In genomic region chr9:32412836-32413580, GRCm38 (mm10) we compare ENCODE assay signal across 39 mouse cellular contexts. TPM values are rescaled to one million over a fixed set of nuclear protein-coding genes. Genes with fewer than 3 reads are reported as not detected.
A peak's percentile ranks its signal among the peaks of the same experiment; 100 is the strongest.
DNase-seq lines count a peak whose midpoint lies in the region; ATAC-seq and TF ChIP-seq lines count a peak whose summit lies in the region.
"Had no signal": no experiment of that assay in that cellular context is flagged by ENCODE, and none has a peak within 500 bp of the region (broad histone marks: within the 10 kb centered on the region; RNA-seq: fewer than 3 reads in every experiment).

No protein-coding gene starts in this region.

- intact Hi-C loops in heart, postnatal 36 days (cut with DNase I), result no loop called here

- H3K4me3 ChIP-seq in embryonic facial prominence, embryonic 14.5 days (ENCODE audit: low read depth, low read length), result no peak overlapping the region
- no peak overlapping the region for H3K4me3 ChIP-seq in embryonic facial prominence, embryonic 10.5 days
- no peak overlapping the region for H3K4me3 ChIP-seq in heart, postnatal 0 days (ENCODE audit: low read depth, low read length)
- H3K4me3 ChIP-seq in limb, embryonic 14.5 days (replicated peaks; ENCODE audit: low read length), result no peak overlapping the region
- H3K4me3 ChIP-seq in liver, embryonic 12.5 days, result no peak overlapping the region
- H3K4me3 ChIP-seq: gastrocnemius, adult 2 months; heart, adult 2 months; hindbrain, embryonic 12.5 days; kidney, embryonic 15.5 days; limb, embryonic 12.5 days had no signal

- no peak for TF ChIP-seq EP300 in heart, postnatal 0 days (IDR thresholded peaks at IDR 0.05; ENCODE audit: low read depth)

- no peaks in the 10 kb centered on the region for H3K36me3 ChIP-seq in embryonic facial prominence, embryonic 14.5 days (ENCODE audit: control insufficient read depth, insufficient read depth, low read length)
- H3K36me3 ChIP-seq in embryonic facial prominence, embryonic 10.5 days (replicated peaks), result no peaks in the 10 kb centered on the region
- no peaks in the 10 kb centered on the region for H3K36me3 ChIP-seq in heart, postnatal 0 days (replicated peaks; ENCODE audit: control insufficient read depth, insufficient read depth, low read length)
- no peaks in the 10 kb centered on the region for H3K36me3 ChIP-seq in limb, embryonic 14.5 days (ENCODE audit: control insufficient read depth, insufficient read depth, low read length)
- H3K36me3 ChIP-seq in liver, embryonic 12.5 days, result no peaks in the 10 kb centered on the region
- H3K36me3 ChIP-seq: hindbrain, embryonic 12.5 days; kidney, embryonic 15.5 days; limb, embryonic 12.5 days had no signal

- peaks cover 18% of the 10 kb centered on the region for H3K4me1 ChIP-seq in embryonic facial prominence, embryonic 14.5 days (ENCODE audit: control insufficient read depth, insufficient read depth, low read length)
- peaks cover 43% of the 10 kb centered on the region for H3K4me1 ChIP-seq in embryonic facial prominence, embryonic 10.5 days
- peaks cover 7% of the 10 kb centered on the region; the same call in 1 of the 2 replicates for H3K4me1 ChIP-seq in heart, postnatal 0 days (ENCODE audit: control insufficient read depth, insufficient read depth)
- peaks cover 20% of the 10 kb centered on the region for H3K4me1 ChIP-seq in limb, embryonic 14.5 days (ENCODE audit: control insufficient read depth, insufficient read depth, low read length)
- peaks cover 23% of the 10 kb centered on the region; the same call in 1 of the 2 replicates for H3K4me1 ChIP-seq in liver, embryonic 12.5 days

- no peak for ATAC-seq in embryonic facial prominence, embryonic 14.5 days (ENCODE audit: low read depth)
- peak; percentile 10; the same call in 1 of the 2 replicates for ATAC-seq in heart, postnatal 0 days (ENCODE audit: insufficient read depth, low read depth)
- 0 out of 2 replicates have a peak, but pooled peaks have one; percentile 18 for ATAC-seq in limb, embryonic 14.5 days (ENCODE audit: low FRiP score, low read depth)
- ATAC-seq in liver, embryonic 12.5 days, result no peak
- ATAC-seq: activated CD4-positive, CD25-positive, alpha-beta regulatory T cell, adult 4 months; forebrain, embryonic 14.5 days; hindbrain, postnatal 0 days; midbrain, embryonic 16.5 days had no signal

- H3K9ac ChIP-seq in embryonic facial prominence, embryonic 14.5 days (ENCODE audit: low read depth, low read length), result no peak overlapping the region
- no peak overlapping the region for H3K9ac ChIP-seq in heart, postnatal 0 days (replicated peaks; ENCODE audit: low read depth, low read length)
- no peak overlapping the region for H3K9ac ChIP-seq in limb, embryonic 14.5 days (ENCODE audit: low read depth, low read length, severe bottlenecking)
- H3K9ac ChIP-seq in liver, embryonic 12.5 days, result no peak overlapping the region
- H3K9ac ChIP-seq: hindbrain, embryonic 12.5 days; kidney, embryonic 15.5 days; limb, embryonic 12.5 days had no signal

- TF ChIP-seq POLR2A in brain, embryonic 14.5 days (IDR thresholded peaks at IDR 0.05; ENCODE audit: borderline replicate concordance, extremely low read depth, insufficient read depth, insufficient read length, poor library complexity, severe bottlenecking), result no peak
- no peak for TF ChIP-seq POLR2A in limb, embryonic 14.5 days (IDR thresholded peaks at IDR 0.05; ENCODE audit: borderline replicate concordance, extremely low read depth, insufficient read depth, insufficient read length)

- H3K4me2 ChIP-seq in embryonic facial prominence, embryonic 14.5 days (ENCODE audit: low read depth, low read length), result no peak overlapping the region
- no peak overlapping the region for H3K4me2 ChIP-seq in heart, postnatal 0 days (ENCODE audit: low read depth, low read length)
- no peak overlapping the region for H3K4me2 ChIP-seq in limb, embryonic 14.5 days (replicated peaks; ENCODE audit: low read depth, low read length, severe bottlenecking)
- H3K4me2 ChIP-seq in liver, embryonic 12.5 days, result no peak overlapping the region
- H3K4me2 ChIP-seq: hindbrain, embryonic 12.5 days; kidney, embryonic 15.5 days; limb, embryonic 12.5 days; liver, embryonic 11.5 days; midbrain, embryonic 11.5 days had no signal

- 0 out of 2 replicates have a peak, but pooled peaks cover 9% of the 10 kb centered on the region for H3K27me3 ChIP-seq in embryonic facial prominence, embryonic 14.5 days (replicated peaks; ENCODE audit: control insufficient read depth, insufficient read depth, low read length)
- H3K27me3 ChIP-seq in embryonic facial prominence, embryonic 10.5 days (replicated peaks; ENCODE audit: low read depth, poor library complexity, severe bottlenecking), result peaks cover 53% of the 10 kb centered on the region
- 0 out of 2 replicates have a peak, but pooled peaks cover 5% of the 10 kb centered on the region for H3K27me3 ChIP-seq in heart, postnatal 0 days (ENCODE audit: control insufficient read depth, insufficient read depth, low read length)
- H3K27me3 ChIP-seq in limb, embryonic 14.5 days (ENCODE audit: control insufficient read depth, insufficient read depth, low read length), result no peaks in the 10 kb centered on the region
- H3K27me3 ChIP-seq in liver, embryonic 12.5 days (replicated peaks), result peaks cover 35% of the 10 kb centered on the region
- H3K27me3 ChIP-seq: CH12.LX; kidney, embryonic 15.5 days had no signal

- peak; percentile 33 for DNase-seq in embryonic facial prominence, embryonic 14.5 days (ENCODE audit: low spot score)
- no peak for DNase-seq in embryonic facial prominence, embryonic 10.5 days (ENCODE audit: low spot score)
- DNase-seq in heart, postnatal 0 days (ENCODE audit: low spot score), result no peak
- no peak for DNase-seq in heart, postnatal 36 days
- peak; percentile 24 for DNase-seq in brain, embryonic 14.5 days (ENCODE audit: low read depth)
- DNase-seq in limb, embryonic 14.5 days (ENCODE audit: low spot score), result no peak
- no peak for DNase-seq in spleen, postnatal 4 days (ENCODE audit: low spot score in 2 of 2)
- DNase-seq: adrenal gland, adult 2 months; adrenal gland, postnatal 36 days; cerebellum, adult 2 months; cerebellum, postnatal 14 days; gastrocnemius, adult 2 months; gastrocnemius, postnatal 36 days; heart, adult 2 months; kidney, adult 18-20 months; kidney, postnatal 25 days; lung, adult 18-20 months; spleen, adult 18-20 months had no signal

- no peak overlapping the region for H3K27ac ChIP-seq in embryonic facial prominence, embryonic 14.5 days (replicated peaks; ENCODE audit: low read depth, low read length)
- no peak overlapping the region for H3K27ac ChIP-seq in embryonic facial prominence, embryonic 10.5 days (replicated peaks)
- no peak overlapping the region for H3K27ac ChIP-seq in heart, postnatal 0 days (ENCODE audit: low read depth)
- H3K27ac ChIP-seq in limb, embryonic 14.5 days (replicated peaks; ENCODE audit: low read depth, low read length), result no peak overlapping the region
- H3K27ac ChIP-seq in liver, embryonic 12.5 days, result no peak overlapping the region
- H3K27ac ChIP-seq: gastrocnemius, adult 2 months; heart, adult 2 months; hindbrain, embryonic 12.5 days; hindbrain, postnatal 0 days; kidney, embryonic 15.5 days; limb, embryonic 12.5 days had no signal

- no peak for TF ChIP-seq CTCF in heart, postnatal 0 days (IDR thresholded peaks at IDR 0.05; ENCODE audit: low read depth)
- TF ChIP-seq CTCF in brain, embryonic 14.5 days (IDR thresholded peaks at IDR 0.05; ENCODE audit: borderline replicate concordance, extremely low read depth, insufficient read depth, insufficient read length), result no peak

- WGBS in embryonic facial prominence, embryonic 14.5 days, result 69% methylated on average over 10 of the region's 10 CpGs
- WGBS in embryonic facial prominence, embryonic 10.5 days, result 80% methylated on average over 10 of the region's 10 CpGs
- 50% methylated on average over 10 of the region's 10 CpGs for WGBS in heart, postnatal 0 days
- WGBS in limb, embryonic 14.5 days, result 60% methylated on average over 10 of the region's 10 CpGs
- 55% methylated on average over 10 of the region's 10 CpGs for WGBS in liver, embryonic 12.5 days (ENCODE audit: insufficient replicate concordance)

- H3K9me3 ChIP-seq in embryonic facial prominence, embryonic 14.5 days (ENCODE audit: control insufficient read depth, low read length), result no peaks in the 10 kb centered on the region
- H3K9me3 ChIP-seq in embryonic facial prominence, embryonic 10.5 days, result no peaks in the 10 kb centered on the region
- H3K9me3 ChIP-seq in heart, postnatal 0 days (replicated peaks; ENCODE audit: control insufficient read depth, low read length), result no peaks in the 10 kb centered on the region
- H3K9me3 ChIP-seq in limb, embryonic 14.5 days (ENCODE audit: control insufficient read depth, low read length), result no peaks in the 10 kb centered on the region
- no peaks in the 10 kb centered on the region for H3K9me3 ChIP-seq in liver, embryonic 12.5 days (replicated peaks)
- H3K9me3 ChIP-seq: hindbrain, embryonic 12.5 days; kidney, embryonic 15.5 days; limb, embryonic 12.5 days had no signal

RNA-seq across cellular contexts. Expression of gene Kcnj1, which starts 40.7 kb away (rescaled TPM):
- polyA plus RNA-seq in embryonic facial prominence, embryonic 14.5 days (2014; fragmentation: Nextera tagmentation; extraction: Ambion mirVana), result not detected in 2 replicates
- polyA plus RNA-seq in embryonic facial prominence, embryonic 10.5 days (2016; fragmentation: Nextera tagmentation; extraction: Ambion mirVana), result not detected in 2 replicates
- total RNA-seq in heart, postnatal 0 days (2014; rRNA removed; ENCODE audit: low replicate concordance), result not detected in 2 replicates
- polyA plus RNA-seq in heart, postnatal 0 days (2015; fragmentation: Nextera tagmentation; extraction: Ambion mirVana), result not detected in 2 replicates
- not detected for total RNA-seq in heart, postnatal 36 days (2021)
- polyA plus RNA-seq in brain, embryonic 14.5 days (2012; rRNA removed), result not detected in 2 replicates
- polyA plus RNA-seq in limb, embryonic 14.5 days (2012; rRNA removed), result not detected in 2 replicates
- not detected in 2 replicates for polyA plus RNA-seq in limb, embryonic 14.5 days (2014; fragmentation: Nextera tagmentation; extraction: Ambion mirVana)
- not detected in 2 replicates for polyA plus RNA-seq in liver, embryonic 12.5 days (2016; fragmentation: Nextera tagmentation; extraction: Ambion mirVana)
- total RNA-seq: adrenal gland, adult 2 months; adrenal gland, postnatal 36 days; ES-E14; gastrocnemius, adult 2 months; gastrocnemius, postnatal 36 days; heart, adult 2 months; heart, postnatal 25 days; hindbrain, postnatal 0 days; layer of hippocampus, adult 18-20 months; layer of hippocampus, postnatal 10 days; left cerebral cortex, adult 18-20 months; left cerebral cortex, postnatal 14 days; megakaryocyte, adult 5-6 weeks had no signal
- polyA plus RNA-seq: activated CD4-positive, CD25-positive, alpha-beta regulatory T cell, adult 4 months; adrenal gland, adult 2 months; C2C12; cerebellum, adult 2 months; cortical plate, adult 2 months; forebrain, embryonic 14.5 days; heart, adult 2 months; hindbrain, embryonic 12.5 days; hindbrain, postnatal 0 days; limb, embryonic 12.5 days; liver, embryonic 11.5 days; midbrain, embryonic 11.5 days; midbrain, embryonic 16.5 days; neural tube, embryonic 11.5 days had no signal

Comparison
In these comparisons a context has a peak if more than half of its experiments do, and no peak if none do; other contexts are left out.
1. DNase-seq: peak in embryonic facial prominence, embryonic 14.5 days (single experiment) and brain, embryonic 14.5 days (single experiment); none in embryonic facial prominence, embryonic 10.5 days (single experiment), heart, postnatal 0 days (single experiment), heart, postnatal 36 days (0 of 2), limb, embryonic 14.5 days (single experiment) and spleen, postnatal 4 days (0 of 2).
2. ATAC-seq: peak in heart, postnatal 0 days (single experiment) and limb, embryonic 14.5 days (single experiment); none in embryonic facial prominence, embryonic 14.5 days (single experiment) and liver, embryonic 12.5 days (single experiment).